8 mouse cellular contexts compared by ENCODE assay signal in the genomic region with DNA sequence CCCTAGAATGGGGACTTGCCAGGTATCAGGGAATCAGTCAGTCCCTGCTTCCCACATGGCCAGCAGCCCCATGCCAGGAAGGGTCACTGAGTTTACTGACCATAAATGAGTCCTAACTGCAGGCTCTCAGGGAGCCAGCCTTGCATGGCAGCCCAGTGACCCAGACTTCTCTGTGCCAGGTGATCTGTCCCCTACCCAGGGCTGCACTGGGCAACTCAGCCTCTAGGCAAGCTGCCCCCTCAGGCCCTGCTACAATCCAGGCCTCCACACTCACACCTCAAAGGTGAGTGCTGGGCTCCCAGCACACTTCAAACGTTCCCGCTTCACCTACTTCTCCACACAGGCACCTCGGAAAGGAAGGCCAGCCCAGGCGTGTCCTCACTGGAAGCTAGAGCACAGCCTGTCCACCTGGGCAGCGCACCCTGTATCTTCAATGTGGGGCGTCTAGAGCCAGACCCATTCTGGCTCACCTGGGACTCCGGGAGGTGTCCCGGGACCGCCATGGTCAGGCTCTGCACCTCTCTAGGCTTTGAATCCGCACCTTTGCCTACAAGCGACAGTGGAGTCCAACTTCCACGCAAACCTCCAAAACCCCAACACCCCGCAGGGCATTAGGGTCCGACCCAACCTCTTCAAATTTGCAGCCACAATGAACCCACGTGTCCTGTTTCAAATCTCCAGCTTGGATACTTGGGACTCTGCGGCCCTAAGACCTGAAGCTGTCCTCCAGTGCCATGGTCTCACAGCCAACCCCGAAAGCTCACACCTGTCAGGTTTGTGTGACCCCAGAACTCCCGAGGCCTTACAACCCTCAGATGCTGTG. TPM values are rescaled to one million over a fixed set of nuclear protein-coding genes. Genes with fewer than 3 reads are reported as not detected.
A peak's percentile ranks its signal among the peaks of the same experiment; 100 is the strongest.
DNase-seq lines count a peak whose midpoint lies in the region; ATAC-seq and TF ChIP-seq lines count a peak whose summit lies in the region.

No protein-coding gene starts in this region.

- no peak for TF ChIP-seq CTCF in hindbrain, postnatal 0 days (IDR thresholded peaks at IDR 0.05; ENCODE audit: low read depth)

- peaks cover 20 to 26% of the 10 kb centered on the region in 2 experiments; a peak in 3 of 4 replicates for H3K4me1 ChIP-seq in heart, embryonic 14.5 days (ENCODE audit: control insufficient read depth in 2 of 2, insufficient read depth in 2 of 2, low read length in 2 of 2)
- H3K4me1 ChIP-seq in hindbrain, postnatal 0 days (ENCODE audit: insufficient read depth, low read length): peaks cover 25% of the 10 kb centered on the region
- H3K4me1 ChIP-seq in midbrain, embryonic 10.5 days: peaks cover 82% of the 10 kb centered on the region

- peak overlapping the region; percentile 99 for H3K4me2 ChIP-seq in heart, embryonic 14.5 days (ENCODE audit: low read length)
- H3K4me2 ChIP-seq in hindbrain, postnatal 0 days (ENCODE audit: low read depth, low read length): peak overlapping the region; percentile 78

- no peak for DNase-seq in heart, postnatal 4 days
- peak; percentile 31 to 35 for DNase-seq in cerebellum, postnatal 25 days
- no peak for DNase-seq in hindbrain, postnatal 0 days (ENCODE audit: low spot score)
- DNase-seq in midbrain, embryonic 10.5 days (ENCODE audit: low spot score): no peak
- DNase-seq in layer of hippocampus, adult 11-12 months (ENCODE audit: low spot score): no peak
- DNase-seq in gastrocnemius, postnatal 25 days: no peak
- DNase-seq in frontal cortex, postnatal 10 days (ENCODE audit: low spot score in 2 of 2): no peak

- 69% methylated on average over 18 of the region's 18 CpGs for WGBS in heart, embryonic 14.5 days
- 60% methylated on average over 18 of the region's 18 CpGs for WGBS in hindbrain, postnatal 0 days
- WGBS in midbrain, embryonic 10.5 days: 70% methylated on average over 18 of the region's 18 CpGs

- H3K4me3 ChIP-seq in heart, embryonic 14.5 days (ENCODE audit: control insufficient read depth in 1 of 2, insufficient read depth in 1 of 2, low read depth in 1 of 2, low read length in 2 of 2): peak overlapping the region; percentile 64 to 94
- peak overlapping the region; percentile 59 for H3K4me3 ChIP-seq in hindbrain, postnatal 0 days (ENCODE audit: low read length)
- H3K4me3 ChIP-seq in midbrain, embryonic 10.5 days: peak overlapping the region; percentile 76

- ATAC-seq in heart, embryonic 14.5 days (ENCODE audit: insufficient number of reproducible peaks, insufficient read depth, low FRiP score, low read depth): no peak
- ATAC-seq in hindbrain, postnatal 0 days: no peak

- H3K27me3 ChIP-seq in heart, embryonic 14.5 days (ENCODE audit: control insufficient read depth, insufficient read depth, low read length): no peaks in the 10 kb centered on the region
- no peaks in the 10 kb centered on the region for H3K27me3 ChIP-seq in hindbrain, postnatal 0 days (ENCODE audit: insufficient read depth, low read length)
- H3K27me3 ChIP-seq in midbrain, embryonic 10.5 days (ENCODE audit: low read depth, poor library complexity, severe bottlenecking): peaks cover 31% of the 10 kb centered on the region

- H3K36me3 ChIP-seq in heart, embryonic 14.5 days (ENCODE audit: control insufficient read depth, insufficient read depth, low read length): peaks cover 9% of the 10 kb centered on the region
- H3K36me3 ChIP-seq in hindbrain, postnatal 0 days (ENCODE audit: insufficient read depth, low read length): no peaks in the 10 kb centered on the region
- H3K36me3 ChIP-seq in midbrain, embryonic 10.5 days: peaks cover 19% of the 10 kb centered on the region

- peak overlapping the region; percentile 82 for H3K9ac ChIP-seq in heart, embryonic 14.5 days (ENCODE audit: low read length)
- peak overlapping the region; percentile 76 for H3K9ac ChIP-seq in hindbrain, postnatal 0 days (replicated peaks; ENCODE audit: low read length)

- H3K9me3 ChIP-seq in heart, embryonic 14.5 days (ENCODE audit: control insufficient read depth, low read length): no peaks in the 10 kb centered on the region
- no peaks in the 10 kb centered on the region for H3K9me3 ChIP-seq in hindbrain, postnatal 0 days (ENCODE audit: low read length)
- H3K9me3 ChIP-seq in midbrain, embryonic 10.5 days (replicated peaks): peaks cover 3% of the 10 kb centered on the region

- no peak overlapping the region; a peak in 1 of 4 replicates for H3K27ac ChIP-seq in heart, embryonic 14.5 days (replicated peaks in 1 of 2; ENCODE audit: control insufficient read depth in 1 of 2, insufficient read depth in 1 of 2, low read depth in 2 of 2, low read length in 2 of 2)
- H3K27ac ChIP-seq in hindbrain, postnatal 0 days: peak overlapping the region; percentile 80; the same call in 1 of the 2 replicates
- peak overlapping the region; percentile 92; the same call in 1 of the 2 replicates for H3K27ac ChIP-seq in midbrain, embryonic 10.5 days (replicated peaks)

RNA-seq across cellular contexts. Expression of gene Ssbp4, which starts 1.7 kb away (rescaled TPM):
- 83.7 and 85.8 TPM in 2 replicates for polyA plus RNA-seq in heart, embryonic 14.5 days (2014; fragmentation: Nextera tagmentation; extraction: Ambion mirVana)
- total RNA-seq in heart, postnatal 4 days (2021): 10 to 100 TPM; 73.8 to 78.5 TPM
- 248 and 349 TPM in 2 replicates for total RNA-seq in hindbrain, postnatal 0 days (2014; rRNA removed)
- 188 and 189 TPM in 2 replicates for polyA plus RNA-seq in hindbrain, postnatal 0 days (2015; fragmentation: Nextera tagmentation; extraction: Ambion mirVana)
- 73.3 and 78.8 TPM in 2 replicates for polyA plus RNA-seq in midbrain, embryonic 10.5 days (2016; fragmentation: Nextera tagmentation; extraction: Ambion mirVana)
- 10 to 100 TPM; 15.4 to 20.0 TPM for total RNA-seq in gastrocnemius, postnatal 25 days (2021)

RNA-seq across cellular contexts. Expression of gene Lrrc25, which starts 9.0 kb away (rescaled TPM):
- 1.3 and 3.2 TPM in 2 replicates for polyA plus RNA-seq in heart, embryonic 14.5 days (2014; fragmentation: Nextera tagmentation; extraction: Ambion mirVana)
- total RNA-seq in heart, postnatal 4 days (2021): 1 to 10 TPM; 1.1 to 1.5 TPM
- total RNA-seq in hindbrain, postnatal 0 days (2014; rRNA removed): 0.65 and 3.3 TPM in 2 replicates
- 1.3 and 1.5 TPM in 2 replicates for polyA plus RNA-seq in hindbrain, postnatal 0 days (2015; fragmentation: Nextera tagmentation; extraction: Ambion mirVana)
- polyA plus RNA-seq in midbrain, embryonic 10.5 days (2016; fragmentation: Nextera tagmentation; extraction: Ambion mirVana): 1.1 and 1.2 TPM in 2 replicates
- under 1 TPM; 0.54 to 0.56 TPM for total RNA-seq in gastrocnemius, postnatal 25 days (2021)

RNA-seq across cellular contexts. Expression of gene Isyna1, which starts 12.8 kb away (rescaled TPM):
- polyA plus RNA-seq in heart, embryonic 14.5 days (2014; fragmentation: Nextera tagmentation; extraction: Ambion mirVana): 59.5 and 69.8 TPM in 2 replicates
- total RNA-seq in heart, postnatal 4 days (2021): 10 to 100 TPM; 38.9 to 41.6 TPM
- 152 and 207 TPM in 2 replicates for total RNA-seq in hindbrain, postnatal 0 days (2014; rRNA removed)
- 99.3 and 113 TPM in 2 replicates for polyA plus RNA-seq in hindbrain, postnatal 0 days (2015; fragmentation: Nextera tagmentation; extraction: Ambion mirVana)
- 126 and 137 TPM in 2 replicates for polyA plus RNA-seq in midbrain, embryonic 10.5 days (2016; fragmentation: Nextera tagmentation; extraction: Ambion mirVana)
- total RNA-seq in gastrocnemius, postnatal 25 days (2021): 10 to 100 TPM in 1 of 2 experiments, 1 to 10 TPM in 1; 4.7 to 10.3 TPM

RNA-seq across cellular contexts. Expression of gene Gdf15, which starts 25.3 kb away (rescaled TPM):
- polyA plus RNA-seq in heart, embryonic 14.5 days (2014; fragmentation: Nextera tagmentation; extraction: Ambion mirVana): 1.1 TPM in 2 replicates
- 1 to 10 TPM; 2.7 to 3.5 TPM for total RNA-seq in heart, postnatal 4 days (2021)
- 1.7 TPM in 1 of 2 replicates, not detected in the other for total RNA-seq in hindbrain, postnatal 0 days (2014; rRNA removed)
- polyA plus RNA-seq in hindbrain, postnatal 0 days (2015; fragmentation: Nextera tagmentation; extraction: Ambion mirVana): 0.25 and 0.41 TPM in 2 replicates
- polyA plus RNA-seq in midbrain, embryonic 10.5 days (2016; fragmentation: Nextera tagmentation; extraction: Ambion mirVana): not detected in 2 replicates
- total RNA-seq in gastrocnemius, postnatal 25 days (2021): under 1 TPM in 1 of 2 experiments, not detected in 1; 0.33 TPM

RNA-seq across cellular contexts. Expression of gene Pgpep1, which starts 53.2 kb away (rescaled TPM):
- polyA plus RNA-seq in heart, embryonic 14.5 days (2014; fragmentation: Nextera tagmentation; extraction: Ambion mirVana): 39.7 and 46.6 TPM in 2 replicates
- total RNA-seq in heart, postnatal 4 days (2021): 10 to 100 TPM; 32.2 to 38.4 TPM
- total RNA-seq in hindbrain, postnatal 0 days (2014; rRNA removed): 65.7 and 68.4 TPM in 2 replicates
- polyA plus RNA-seq in hindbrain, postnatal 0 days (2015; fragmentation: Nextera tagmentation; extraction: Ambion mirVana): 44.2 and 56.5 TPM in 2 replicates
- 51.8 and 89.7 TPM in 2 replicates for polyA plus RNA-seq in midbrain, embryonic 10.5 days (2016; fragmentation: Nextera tagmentation; extraction: Ambion mirVana)
- 10 to 100 TPM; 18.6 to 22.6 TPM for total RNA-seq in gastrocnemius, postnatal 25 days (2021)

Comparison
In these comparisons a context has a peak if more than half of its experiments do, and no peak if none do; other contexts are left out.
1. H3K27ac ChIP-seq: peak in hindbrain, postnatal 0 days (single experiment) and midbrain, embryonic 10.5 days (single experiment); none in heart, embryonic 14.5 days (0 of 2).
2. DNase-seq: peak in cerebellum, postnatal 25 days (2 of 2); none in heart, postnatal 4 days (single experiment), hindbrain, postnatal 0 days (single experiment), midbrain, embryonic 10.5 days (single experiment), layer of hippocampus, adult 11-12 months (single experiment), gastrocnemius, postnatal 25 days (single experiment) and frontal cortex, postnatal 10 days (0 of 2).
3. Peak in every context shown above with its lines, with median percentiles within 50 percentile points of each other: H3K4me3 ChIP-seq.